Mouse (Mus musculus) thymus, adult 2 months (tissue): ENCODE measurements around the gene Ppt2. TPM values are rescaled to one million over a fixed set of nuclear protein-coding genes. Genes with fewer than 3 reads are reported as not detected.
A peak's percentile ranks its signal among the peaks of the same experiment; 100 is the strongest.

Experiments
- DNase-seq: peaks from one replicate; pipeline ENCODE4 v3.0.0; 2021
- H3K27ac ChIP-seq: fragments of 200-500 bp; 2 replicates; pipeline ENCODE4 v1.5.1; 2012; ENCODE audit warnings: low read length, control low read depth; ENCODE audit not compliant: control insufficient read depth, insufficient read depth
- H3K27me3 ChIP-seq: fragments of 200-500 bp; 2 replicates; pipeline ENCODE4 v1.6.1; 2012; ENCODE audit warnings: mild to moderate bottlenecking, low read length, moderate library complexity, mixed read lengths; ENCODE audit not compliant: control insufficient read depth, insufficient read depth
- H3K36me3 ChIP-seq: fragments of 200-500 bp; 2 replicates; pipeline ENCODE4 v1.6.1; 2012; ENCODE audit warnings: mild to moderate bottlenecking, low read length, moderate library complexity; ENCODE audit not compliant: control insufficient read depth, insufficient read depth
- H3K4me1 ChIP-seq: fragments of 200-500 bp; replicated peaks from 2 replicates; pipeline ENCODE4 v1.6.1; 2012; ENCODE audit warnings: low read length; ENCODE audit not compliant: control insufficient read depth, insufficient read depth
- H3K4me3 ChIP-seq: fragments of 200-500 bp; 2 replicates; pipeline ENCODE4 v1.5.1; 2012; ENCODE audit warnings: mild to moderate bottlenecking, low read length, control low read depth, moderate library complexity; ENCODE audit not compliant: control insufficient read depth, insufficient read depth
- CTCF ChIP-seq: fragments of 200-500 bp; IDR thresholded peaks from 2 replicates; pipeline ENCODE4 v1.5.1; 2012; ENCODE audit warnings: mild to moderate bottlenecking, control low read depth, low read length, moderate library complexity, borderline replicate concordance; ENCODE audit not compliant: control insufficient read depth, poor library complexity, insufficient read depth; ENCODE audit errors: extremely low read depth
- POLR2A ChIP-seq: fragments of 200-500 bp; IDR thresholded peaks from 2 replicates; pipeline ENCODE4 v1.6.1; 2012; ENCODE audit warnings: mild to moderate bottlenecking, low read length, control low read depth, moderate library complexity; ENCODE audit not compliant: control insufficient read depth, poor library complexity, insufficient read depth; ENCODE audit errors: extremely low read depth
- WGBS: fragments of 180-500 bp; shearing (Covaris S2); methylation state at CpG from one replicate; pipeline ENCODE4 v1.1.7; 2018; 5-methylcytosine and 5-hydroxymethylcytosine counted together
- polyA plus RNA-seq: library from polyadenylated mRNA; depleted of rRNA; stranded (reverse); fragments of >200 nt; gene quantifications from 2 replicates; pipeline ENCODE4 v1.2.3, GENCODE M21; 2012

Ppt2 gene
- polyA plus RNA-seq, 1 experiment: 120 TPM

- 83% methylated on average over 34 of the region's 34 CpGs for WGBS
- Histone ChIP-seq H3K36me3 (peaks cover 20% of the 10 kb centered on the region), H3K27ac (no peak overlapping the region), H3K4me1 (peaks cover 18% of the 10 kb centered on the region), H3K4me3 (no peak overlapping the region), H3K27me3 (no peaks in the 10 kb centered on the region)
- no peak for DNase-seq
- TF ChIP-seq POLR2A (no peak), CTCF (no peak)
Measured at GRCm38 (mm10) chr17:34593752-34594525, 34.4 kb downstream of the Ppt2 start.

GRCm38 (mm10) chr17:34592581-34593549 is 35.4 kb downstream of the Ppt2 start:
- peaks cover 20% of the 10 kb centered on the region for H3K36me3 ChIP-seq
- no peaks in the 10 kb centered on the region for H3K27me3 ChIP-seq
- peak overlapping the region; percentile 74 for H3K27ac ChIP-seq
- peak overlapping the region; percentile 76 for H3K4me3 ChIP-seq
- WGBS: 3% methylated on average over 32 of the region's 32 CpGs
- peak; percentile 40 for DNase-seq
- H3K4me1 ChIP-seq: peaks cover 24% of the 10 kb centered on the region
- TF ChIP-seq CTCF (no peak), POLR2A (no peak)

- H3K4me1 ChIP-seq: peaks cover 25% of the 10 kb centered on the region
- TF ChIP-seq POLR2A: peak; percentile 65
- peak; percentile 39; the same call in 1 of the 2 replicates for TF ChIP-seq CTCF
- H3K4me3 ChIP-seq: peak overlapping the region; percentile 76
- DNase-seq: peak; percentile 90
- no peaks in the 10 kb centered on the region for H3K27me3 ChIP-seq
- H3K36me3 ChIP-seq: peaks cover 20% of the 10 kb centered on the region
- 3% methylated on average over 35 of the region's 35 CpGs for WGBS
- H3K27ac ChIP-seq: peak overlapping the region; percentile 95
Measured at GRCm38 (mm10) chr17:34591994-34592375, 36.3 kb downstream of the Ppt2 start.

- Histone ChIP-seq H3K36me3 (peaks cover 20% of the 10 kb centered on the region), H3K4me1 (peaks cover 32% of the 10 kb centered on the region), H3K27ac (peak within 1 kb of the TSS; percentile 95), H3K27me3 (no peaks in the 10 kb centered on the region), H3K4me3 (peak within 1 kb of the TSS; percentile 76)
- peak; percentile 46 for DNase-seq
- 4% methylated on average over 21 of the region's 21 CpGs for WGBS
- TF ChIP-seq POLR2A (no peak), CTCF (no peak)
Measured at GRCm38 (mm10) chr17:34591029-34591993, 37.0 kb downstream of the Ppt2 start, which contains the start of gene Pbx2. Pbx2 (plus strand) TSS chr17:34591266.

- Histone ChIP-seq H3K4me3 (peak overlapping the region; percentile 65), H3K27me3 (no peaks in the 10 kb centered on the region), H3K4me1 (peaks cover 38% of the 10 kb centered on the region), H3K27ac (peak overlapping the region; percentile 95), H3K36me3 (peaks cover 13% of the 10 kb centered on the region)
- 37% methylated on average over 15 of the region's 15 CpGs for WGBS
- TF ChIP-seq CTCF (no peak), POLR2A (no peak)
- DNase-seq: peak; percentile 39
Measured at GRCm38 (mm10) chr17:34590154-34590987, 37.9 kb downstream of the Ppt2 start.
